Mouse (Mus musculus) brain, embryonic 18.5 days (tissue): ENCODE measurements around the gene Ndrg4.
"Not testable (repeated sequence)": the region's sequence is repeated elsewhere in the genome, so short reads cannot be mapped to it uniquely, and the experiment has no call there.

ENCODE experiments used
- DNase-seq: peaks from one replicate; pipeline ENCODE4 v3.0.0-alpha.2; 2012; ENCODE audit warnings: low read depth, low spot score

Gene Ndrg4

GRCm38 (mm10) chr8:95676631-95677030 is at the start of gene Ndrg4:
TSS of gene Ndrg4 (plus strand) at chr8:95676980.
- DNase-seq = no peak

- DNase-seq = no peak
Measured at GRCm38 (mm10) chr8:95632840-95633239, 43.9 kb upstream of the Ndrg4 start.

- peak; percentile 82 for DNase-seq
Measured at GRCm38 (mm10) chr8:95633262-95634062, 43.3 kb upstream of the Ndrg4 start, which contains the start of gene Gins3. TSS of gene Gins3 (plus strand) at chr8:95633453.

GRCm38 (mm10) chr8:95634063-95634340 is 42.8 kb upstream of the Ndrg4 start:
- no peak for DNase-seq

GRCm38 (mm10) chr8:95644942-95645341 is 31.8 kb upstream of the Ndrg4 start:
- no peak for DNase-seq

- DNase-seq = no peak
Measured at GRCm38 (mm10) chr8:95648251-95648650, 28.5 kb upstream of the Ndrg4 start.

GRCm38 (mm10) chr8:95653351-95653750 is 23.4 kb upstream of the Ndrg4 start:
- DNase-seq = no peak

GRCm38 (mm10) chr8:95655831-95656230 is 20.9 kb upstream of the Ndrg4 start:
- DNase-seq = no peak

- no peak for DNase-seq
Measured at GRCm38 (mm10) chr8:95656316-95657002, 20.3 kb upstream of the Ndrg4 start.

- no peak for DNase-seq
Measured at GRCm38 (mm10) chr8:95657523-95657922, 19.3 kb upstream of the Ndrg4 start.

GRCm38 (mm10) chr8:95660334-95660882 is 16.4 kb upstream of the Ndrg4 start:
- DNase-seq = no peak

- no peak for DNase-seq
Measured at GRCm38 (mm10) chr8:95661085-95661484, 15.7 kb upstream of the Ndrg4 start.

GRCm38 (mm10) chr8:95661575-95661974 is 15.2 kb upstream of the Ndrg4 start:
- DNase-seq = no peak

GRCm38 (mm10) chr8:95662885-95663598 is 13.7 kb upstream of the Ndrg4 start:
- DNase-seq = no peak

- no peak for DNase-seq
Measured at GRCm38 (mm10) chr8:95663599-95663949, 13.2 kb upstream of the Ndrg4 start.

- DNase-seq = not testable (repeated sequence)
Measured at GRCm38 (mm10) chr8:95665813-95666452, 10.8 kb upstream of the Ndrg4 start.

GRCm38 (mm10) chr8:95668163-95668958 is 8.4 kb upstream of the Ndrg4 start:
- DNase-seq = no peak

GRCm38 (mm10) chr8:95669967-95670366 is 6.8 kb upstream of the Ndrg4 start:
- DNase-seq = no peak

- DNase-seq = no peak
Measured at GRCm38 (mm10) chr8:95671861-95672260, 4.9 kb upstream of the Ndrg4 start.

- no peak for DNase-seq
Measured at GRCm38 (mm10) chr8:95672811-95673210, 4.0 kb upstream of the Ndrg4 start.

- DNase-seq = no peak
Measured at GRCm38 (mm10) chr8:95677591-95678023, 827 bp downstream of the Ndrg4 start.
